Mouse (Mus musculus) kidney, adult 2 months (tissue): ENCODE data around the gene Osm.

ENCODE experiments used
- CTCF ChIP-seq: fragments of 200-500 bp; conservative IDR thresholded peaks from 2 replicates; pipeline ENCODE4 v1.5.1; 2011; ENCODE audit warnings: low read depth, mild to moderate bottlenecking, control low read depth, low read length, moderate library complexity, mixed read lengths; ENCODE audit not compliant: insufficient read depth, insufficient read length
- POLR2A ChIP-seq: fragments of 200-500 bp; IDR thresholded peaks from one replicate; pipeline ENCODE4 v1.6.1; 2011; ENCODE audit warnings: low read depth, low read length, control low read depth

GRCm38 (mm10) chr11:4260463-4261187, 24.4 kb downstream of the Osm start:
- TF ChIP-seq CTCF: no peak
- no peak for TF ChIP-seq POLR2A
